ENCODE assay signal across 9 mouse cellular contexts in the genomic region with DNA sequence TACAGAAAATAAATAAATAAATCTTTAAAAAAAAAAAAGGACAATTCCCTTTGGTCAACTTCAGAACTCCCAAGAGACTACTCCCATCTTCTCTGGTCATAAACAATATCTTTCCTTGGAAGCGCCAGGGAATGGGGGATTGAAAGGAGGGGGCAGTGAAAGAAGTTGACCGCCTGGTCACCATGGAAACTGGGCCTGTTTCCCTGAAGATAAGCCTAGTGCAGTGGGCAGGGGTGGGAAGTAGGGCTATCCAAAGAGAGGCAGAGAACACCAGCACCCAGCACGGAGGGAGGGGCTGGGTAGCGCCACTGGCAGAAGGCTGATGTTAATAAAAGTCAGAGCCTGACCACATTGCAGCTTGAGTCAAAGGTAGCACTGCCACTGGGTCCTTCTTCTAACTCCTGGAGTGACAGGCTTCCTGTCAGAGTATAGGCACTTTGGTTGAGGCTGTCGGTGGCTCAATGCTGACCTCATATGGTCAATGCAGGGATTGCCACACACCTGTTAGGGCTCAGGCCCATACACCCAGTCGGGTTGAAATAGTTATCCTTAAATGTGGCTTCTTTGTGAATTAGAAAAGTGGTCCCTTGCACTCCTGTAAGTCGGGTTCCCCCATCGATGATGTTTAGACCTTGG. TPM values are rescaled to one million over a fixed set of nuclear protein-coding genes. Genes with fewer than 3 reads are reported as not detected.
DNase-seq lines count a peak whose midpoint lies in the region; ATAC-seq lines count a peak whose summit lies in the region.
"Had no signal": no experiment of that assay in that cellular context is flagged by ENCODE, and none has a peak within 500 bp of the region (broad histone marks: within the 10 kb centered on the region; RNA-seq: fewer than 3 reads in every experiment).

No protein-coding gene starts in this region.

- H3K4me2 ChIP-seq in midbrain, embryonic 16.5 days (ENCODE audit: low read length) = no peak overlapping the region; the same call in 1 of the 2 replicates
- no peak overlapping the region for H3K4me2 ChIP-seq in forebrain, embryonic 11.5 days (ENCODE audit: low read depth, low read length, severe bottlenecking)
- H3K4me2 ChIP-seq: liver, embryonic 15.5 days had no signal

- H3K4me1 ChIP-seq in midbrain, embryonic 10.5 days = peaks cover 68% of the 10 kb centered on the region
- H3K4me1 ChIP-seq in midbrain, embryonic 16.5 days (ENCODE audit: control insufficient read depth, insufficient read depth, low read length) = peaks cover 35% of the 10 kb centered on the region
- H3K4me1 ChIP-seq in forebrain, embryonic 11.5 days (replicated peaks; ENCODE audit: control insufficient read depth, insufficient read depth, low read length) = peaks cover 7% of the 10 kb centered on the region
- peaks cover 89% of the 10 kb centered on the region for H3K4me1 ChIP-seq in megakaryocyte, embryonic 14.5 days

- WGBS in midbrain, embryonic 10.5 days = 5% methylated on average over 8 of the region's 8 CpGs
- 2% methylated on average over 8 of the region's 8 CpGs for WGBS in midbrain, embryonic 16.5 days
- 6% methylated on average over 8 of the region's 8 CpGs for WGBS in forebrain, embryonic 11.5 days

- peaks cover 1% of the 10 kb centered on the region for H3K36me3 ChIP-seq in midbrain, embryonic 10.5 days
- peaks cover 2% of the 10 kb centered on the region for H3K36me3 ChIP-seq in midbrain, embryonic 16.5 days (ENCODE audit: control insufficient read depth, insufficient read depth, low read length)
- no peaks in the 10 kb centered on the region for H3K36me3 ChIP-seq in forebrain, embryonic 11.5 days (ENCODE audit: control insufficient read depth, insufficient read depth, low read length)
- H3K36me3 ChIP-seq in megakaryocyte, embryonic 14.5 days (replicated peaks; ENCODE audit: low read length) = no peaks in the 10 kb centered on the region
- H3K36me3 ChIP-seq: liver, embryonic 15.5 days had no signal

- no peak overlapping the region for H3K9ac ChIP-seq in midbrain, embryonic 16.5 days (ENCODE audit: low read depth, low read length)
- H3K9ac ChIP-seq in forebrain, embryonic 11.5 days (ENCODE audit: low read length) = no peak overlapping the region
- H3K9ac ChIP-seq: liver, embryonic 15.5 days had no signal

- ATAC-seq in midbrain, embryonic 16.5 days = no peak
- ATAC-seq in forebrain, embryonic 11.5 days (replicated peaks; ENCODE audit: low FRiP score) = peak; percentile 15; the same call in 1 of the 2 replicates
- ATAC-seq in hematopoietic stem cell, adult 5-6 weeks (replicated peaks in 1 of 2; ENCODE audit: insufficient read depth in 1 of 2, low FRiP score in 2 of 2, low TSS enrichment in 1 of 2, low read depth in 1 of 2, poor library complexity in 2 of 2, severe bottlenecking in 2 of 2) = peak; percentile 66 to 70

- H3K27me3 ChIP-seq in midbrain, embryonic 10.5 days (ENCODE audit: low read depth, poor library complexity, severe bottlenecking) = peaks cover 39% of the 10 kb centered on the region
- H3K27me3 ChIP-seq in midbrain, embryonic 16.5 days (ENCODE audit: control insufficient read depth, insufficient read depth, low read depth, low read length) = peaks cover 2% of the 10 kb centered on the region
- H3K27me3 ChIP-seq in forebrain, embryonic 11.5 days (ENCODE audit: control insufficient read depth, insufficient read depth, low read length) = peaks cover 12% of the 10 kb centered on the region
- H3K27me3 ChIP-seq in megakaryocyte, embryonic 14.5 days (replicated peaks) = peaks cover 44% of the 10 kb centered on the region

- peak overlapping the region; percentile 14; the same call in 1 of the 2 replicates for H3K4me3 ChIP-seq in midbrain, embryonic 10.5 days
- H3K4me3 ChIP-seq in midbrain, embryonic 16.5 days (ENCODE audit: low read depth, low read length) = no peak overlapping the region
- H3K4me3 ChIP-seq in forebrain, embryonic 11.5 days (ENCODE audit: low read depth, low read length) = no peak overlapping the region
- H3K4me3 ChIP-seq in megakaryocyte, embryonic 14.5 days (replicated peaks) = peak overlapping the region; percentile 80
- H3K4me3 ChIP-seq: liver, embryonic 15.5 days had no signal

- peak overlapping the region; percentile 23; the same call in 1 of the 2 replicates for H3K27ac ChIP-seq in midbrain, embryonic 10.5 days (replicated peaks)
- no peak overlapping the region for H3K27ac ChIP-seq in midbrain, embryonic 16.5 days (ENCODE audit: low read length)
- no peak overlapping the region for H3K27ac ChIP-seq in forebrain, embryonic 11.5 days (ENCODE audit: low read depth, low read length)
- H3K27ac ChIP-seq: liver, embryonic 15.5 days had no signal

- H3K9me3 ChIP-seq in midbrain, embryonic 10.5 days (replicated peaks) = no peaks in the 10 kb centered on the region
- no peaks in the 10 kb centered on the region for H3K9me3 ChIP-seq in midbrain, embryonic 16.5 days (replicated peaks; ENCODE audit: control insufficient read depth, low read length, poor library complexity, severe bottlenecking)
- no peaks in the 10 kb centered on the region for H3K9me3 ChIP-seq in forebrain, embryonic 11.5 days (ENCODE audit: control insufficient read depth, low read length)
- no peaks in the 10 kb centered on the region for H3K9me3 ChIP-seq in megakaryocyte, embryonic 14.5 days
- H3K9me3 ChIP-seq: liver, embryonic 15.5 days had no signal

- peak; percentile 79 for DNase-seq in midbrain, embryonic 10.5 days (ENCODE audit: low spot score)
- DNase-seq in c-Kit-positive CD71-positive TER-119-negative erythroid progenitor cells, embryonic 14.5 days (ENCODE audit: low read depth) = peak; percentile 73
- peak; percentile 86 for DNase-seq in forebrain, embryonic 11.5 days (ENCODE audit: low spot score)
- peak; percentile 78 to 80 for DNase-seq in layer of hippocampus, postnatal 36 days
- peak; percentile 62 to 79 for DNase-seq in spleen, adult 18-20 months

RNA-seq across cellular contexts. Expression of a gene that starts 2.5 kb away (rescaled TPM):
- polyA plus RNA-seq in midbrain, embryonic 10.5 days (2016; fragmentation: Nextera tagmentation; extraction: Ambion mirVana) = 7.0 and 10.2 TPM in 2 replicates
- 31.0 and 32.5 TPM in 2 replicates for polyA plus RNA-seq in midbrain, embryonic 16.5 days (2015; fragmentation: Nextera tagmentation; extraction: Ambion mirVana)
- 8.2 and 9.1 TPM in 2 replicates for polyA plus RNA-seq in forebrain, embryonic 11.5 days (2014; fragmentation: Nextera tagmentation; extraction: Ambion mirVana)
- total RNA-seq in hematopoietic stem cell, adult 5-6 weeks (2017) = 0.25 TPM in 2 replicates
- total RNA-seq in layer of hippocampus, postnatal 36 days (2021) = 100 to 1,000 TPM; 106 to 112 TPM
- 0.93 and 1.1 TPM in 2 replicates for polyA plus RNA-seq in megakaryocyte, embryonic 14.5 days (2012; ENCODE audit: insufficient read depth, low replicate concordance)

RNA-seq across cellular contexts. Expression of a gene that starts 3.6 kb away (rescaled TPM):
- polyA plus RNA-seq in midbrain, embryonic 10.5 days (2016; fragmentation: Nextera tagmentation; extraction: Ambion mirVana) = 8.6 and 9.2 TPM in 2 replicates
- 3.6 and 3.7 TPM in 2 replicates for polyA plus RNA-seq in midbrain, embryonic 16.5 days (2015; fragmentation: Nextera tagmentation; extraction: Ambion mirVana)
- 5.9 and 6.0 TPM in 2 replicates for polyA plus RNA-seq in forebrain, embryonic 11.5 days (2014; fragmentation: Nextera tagmentation; extraction: Ambion mirVana)
- total RNA-seq in hematopoietic stem cell, adult 5-6 weeks (2017) = 20.5 and 22.7 TPM in 2 replicates
- total RNA-seq in layer of hippocampus, postnatal 36 days (2021) = 1 to 10 TPM; 2.6 to 3.4 TPM
- 9.1 and 12.3 TPM in 2 replicates for polyA plus RNA-seq in megakaryocyte, embryonic 14.5 days (2012; ENCODE audit: insufficient read depth, low replicate concordance)

RNA-seq across cellular contexts. Expression of a gene that starts 11.7 kb away (rescaled TPM):
- 122 and 124 TPM in 2 replicates for polyA plus RNA-seq in midbrain, embryonic 10.5 days (2016; fragmentation: Nextera tagmentation; extraction: Ambion mirVana)
- 76.0 and 79.6 TPM in 2 replicates for polyA plus RNA-seq in midbrain, embryonic 16.5 days (2015; fragmentation: Nextera tagmentation; extraction: Ambion mirVana)
- polyA plus RNA-seq in forebrain, embryonic 11.5 days (2014; fragmentation: Nextera tagmentation; extraction: Ambion mirVana) = 103 and 105 TPM in 2 replicates
- total RNA-seq in hematopoietic stem cell, adult 5-6 weeks (2017) = 64.8 and 76.7 TPM in 2 replicates
- 10 to 100 TPM; 28.2 to 29.4 TPM for total RNA-seq in layer of hippocampus, postnatal 36 days (2021)
- polyA plus RNA-seq in megakaryocyte, embryonic 14.5 days (2012; ENCODE audit: insufficient read depth, low replicate concordance) = 24.8 and 30.6 TPM in 2 replicates

RNA-seq across cellular contexts. Expression of a gene that starts 21.1 kb away (rescaled TPM):
- 1,780 and 2,044 TPM in 2 replicates for polyA plus RNA-seq in midbrain, embryonic 10.5 days (2016; fragmentation: Nextera tagmentation; extraction: Ambion mirVana)
- 1,403 and 1,446 TPM in 2 replicates for polyA plus RNA-seq in midbrain, embryonic 16.5 days (2015; fragmentation: Nextera tagmentation; extraction: Ambion mirVana)
- polyA plus RNA-seq in forebrain, embryonic 11.5 days (2014; fragmentation: Nextera tagmentation; extraction: Ambion mirVana) = 1,787 and 1,872 TPM in 2 replicates
- 2,119 and 2,880 TPM in 2 replicates for total RNA-seq in hematopoietic stem cell, adult 5-6 weeks (2017)
- 1,000 to 10,000 TPM; 1,811 to 1,865 TPM for total RNA-seq in layer of hippocampus, postnatal 36 days (2021)
- 292 and 435 TPM in 2 replicates for polyA plus RNA-seq in megakaryocyte, embryonic 14.5 days (2012; ENCODE audit: insufficient read depth, low replicate concordance)

RNA-seq across cellular contexts. Expression of a gene that starts 28.7 kb away (rescaled TPM):
- 1.4 and 1.7 TPM in 2 replicates for polyA plus RNA-seq in midbrain, embryonic 10.5 days (2016; fragmentation: Nextera tagmentation; extraction: Ambion mirVana)
- polyA plus RNA-seq in midbrain, embryonic 16.5 days (2015; fragmentation: Nextera tagmentation; extraction: Ambion mirVana) = 4.3 and 5.0 TPM in 2 replicates
- polyA plus RNA-seq in forebrain, embryonic 11.5 days (2014; fragmentation: Nextera tagmentation; extraction: Ambion mirVana) = 0.95 and 2.0 TPM in 2 replicates
- total RNA-seq in hematopoietic stem cell, adult 5-6 weeks (2017) = not detected in 2 replicates
- under 1 TPM; 0.43 to 0.65 TPM for total RNA-seq in layer of hippocampus, postnatal 36 days (2021)
- polyA plus RNA-seq in megakaryocyte, embryonic 14.5 days (2012; ENCODE audit: insufficient read depth, low replicate concordance) = 0.12 TPM in 1 of 2 replicates, not detected in the other

Comparison
In these comparisons a context has a peak if more than half of its experiments do, and no peak if none do; other contexts are left out.
1. H3K4me3 ChIP-seq: peak in midbrain, embryonic 10.5 days (single experiment) and megakaryocyte, embryonic 14.5 days (single experiment); none in midbrain, embryonic 16.5 days (single experiment) and forebrain, embryonic 11.5 days (single experiment).
2. Peak in every context shown above with its lines, with median percentiles within 50 percentile points of each other: DNase-seq.